Mouse (Mus musculus) myocyte (in vitro differentiated cells): Measurements from ENCODE around the gene Atp5j2. TPM values are rescaled to one million over a fixed set of nuclear protein-coding genes. Genes with fewer than 3 reads are reported as not detected.

ENCODE experiments used
- H3K27me3 ChIP-seq: one replicate; pipeline ENCODE4 v1.6.1; 2011; ENCODE audit not compliant: control insufficient read depth, insufficient read depth, insufficient read length
- H3K36me3 ChIP-seq: one replicate; pipeline ENCODE4 v1.6.1; 2011; ENCODE audit not compliant: control insufficient read depth, insufficient read depth
- H3K4me2 ChIP-seq: one replicate; pipeline ENCODE4 v1.6.1; 2011; ENCODE audit warnings: low read depth, control low read depth
- H3K4me3 ChIP-seq: one replicate; pipeline ENCODE4 v1.5.1; 2011; ENCODE audit warnings: mild to moderate bottlenecking, control low read depth, moderate library complexity
- H3K79me2 ChIP-seq: one replicate; pipeline ENCODE4 v1.6.1; 2011; ENCODE audit not compliant: control insufficient read depth, insufficient read depth
- H3ac ChIP-seq: one replicate; pipeline ENCODE4 v1.6.1; 2011; ENCODE audit not compliant: control insufficient read depth, insufficient read length
- CEBPB ChIP-seq: IDR thresholded peaks from 2 replicates; pipeline ENCODE4 v1.6.1; 2011; ENCODE audit warnings: mild to moderate bottlenecking, moderate library complexity; ENCODE audit not compliant: poor library complexity, insufficient read depth, severe bottlenecking
- E2F4 ChIP-seq: IDR thresholded peaks from one replicate; pipeline ENCODE4 v1.6.1; 2011; ENCODE audit warnings: mild to moderate bottlenecking, control low read depth, moderate library complexity; ENCODE audit not compliant: insufficient read depth
- MAX ChIP-seq: IDR thresholded peaks from one replicate; pipeline ENCODE4 v1.6.1; 2011; ENCODE audit warnings: low read depth, mild to moderate bottlenecking, control low read depth
- MYOD1 ChIP-seq, 3 experiments: IDR thresholded peaks; one replicate each; pipeline ENCODE4 v1.6.1; 2011; ENCODE audit warnings: control low read depth in 2 of 3, low read depth in 2 of 3, mild to moderate bottlenecking in 2 of 3, moderate library complexity in 1 of 3; ENCODE audit not compliant: insufficient read length in 2 of 3, control insufficient read depth in 1 of 3
- MYOG ChIP-seq, 3 experiments: IDR thresholded peaks; one replicate each; pipeline ENCODE4 v1.6.1; 2011; ENCODE audit warnings: control low read depth in 2 of 3, low read depth in 2 of 3, mild to moderate bottlenecking in 2 of 3; ENCODE audit not compliant: insufficient read length in 2 of 3, control insufficient read depth in 1 of 3, insufficient read depth in 1 of 3
- POLR2A ChIP-seq: IDR thresholded peaks from one replicate; pipeline ENCODE4 v1.6.1; 2011; ENCODE audit warnings: low read depth, mild to moderate bottlenecking, control low read depth, moderate library complexity; ENCODE audit not compliant: insufficient read length
- POLR2AphosphoS2 ChIP-seq: IDR thresholded peaks from one replicate; pipeline ENCODE4 v1.6.1; 2011; ENCODE audit warnings: low read depth, control low read depth; ENCODE audit not compliant: insufficient read length
- REST ChIP-seq: IDR thresholded peaks from one replicate; pipeline ENCODE4 v1.6.1; 2011; ENCODE audit warnings: mild to moderate bottlenecking, control low read depth, moderate library complexity; ENCODE audit not compliant: insufficient read depth, insufficient read length
- SRF ChIP-seq: IDR thresholded peaks from one replicate; pipeline ENCODE4 v1.6.1; 2011; ENCODE audit warnings: low read depth; ENCODE audit not compliant: control insufficient read depth, insufficient read length
- TCF12 ChIP-seq: IDR thresholded peaks from one replicate; pipeline ENCODE4 v1.6.1; 2011; ENCODE audit warnings: mild to moderate bottlenecking, control low read depth; ENCODE audit not compliant: poor library complexity, insufficient read depth, severe bottlenecking
- TCF3 ChIP-seq: IDR thresholded peaks from one replicate; pipeline ENCODE4 v1.6.1; 2011; ENCODE audit warnings: low read depth, control low read depth; ENCODE audit not compliant: insufficient read length
- USF1 ChIP-seq: IDR thresholded peaks from one replicate; pipeline ENCODE4 v1.6.1; 2011; ENCODE audit warnings: low read depth, mild to moderate bottlenecking, control low read depth, moderate library complexity
- polyA plus RNA-seq: library from polyadenylated mRNA; unstranded; fragments of >200 nt; fragmentation: generic; extraction: Trizol; gene quantifications from one replicate; pipeline ENCODE4 v1.2.1, GENCODE M21; 2012; ENCODE audit warnings: missing spikeins

Atp5j2 gene
- polyA plus RNA-seq, 1 experiment = 683 TPM

DNA sequence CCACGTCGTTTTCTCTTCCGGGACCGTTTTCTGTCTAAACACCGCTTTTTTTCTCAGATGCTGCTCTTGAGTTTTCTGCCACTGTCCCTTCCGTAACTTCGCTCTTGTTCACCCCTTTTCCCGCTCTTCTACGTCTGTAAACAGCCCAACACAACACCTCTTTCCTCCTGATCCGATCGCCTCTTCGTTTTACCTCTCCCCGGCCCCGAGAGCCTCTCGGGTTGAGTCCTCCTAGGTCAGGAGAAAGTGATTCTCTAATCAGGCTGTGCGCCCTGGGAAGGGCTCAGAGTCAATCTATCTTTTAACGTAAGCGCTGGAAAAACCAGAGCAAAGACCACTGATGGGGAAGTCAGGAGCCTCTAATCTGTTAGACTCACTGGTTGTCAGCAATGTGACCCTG, 51.3 kb downstream of the Atp5j2 start:
- peak overlapping the region; percentile 94 for H3K4me3 ChIP-seq
- no peaks in the 10 kb centered on the region for H3K27me3 ChIP-seq
- no peak for TF ChIP-seq SRF
- no peak for TF ChIP-seq E2F4
- TF ChIP-seq POLR2A = no peak
- TF ChIP-seq MAX = no peak
- TF ChIP-seq TCF3 = no peak
- no peak for TF ChIP-seq CEBPB
- no peak for TF ChIP-seq MYOG (IDR thresholded peaks at IDR 0.05; ENCODE audit: control insufficient read depth in 1 of 3, insufficient read depth in 1 of 3, insufficient read length in 2 of 3, low read depth in 2 of 3)
- no peak for TF ChIP-seq REST
- TF ChIP-seq POLR2AphosphoS2 = no peak
- no peak for TF ChIP-seq TCF12
- no peak for TF ChIP-seq MYOD1 (IDR thresholded peaks at IDR 0.05; ENCODE audit: control insufficient read depth in 1 of 3, insufficient read length in 2 of 3, low read depth in 2 of 3)
- TF ChIP-seq USF1 = no peak
- H3K79me2 ChIP-seq = peaks cover 63% of the 10 kb centered on the region
- H3ac ChIP-seq = peak overlapping the region; percentile 68
- peak overlapping the region; percentile 69 for H3K4me2 ChIP-seq
- H3K36me3 ChIP-seq = peaks cover 35% of the 10 kb centered on the region

DNA sequence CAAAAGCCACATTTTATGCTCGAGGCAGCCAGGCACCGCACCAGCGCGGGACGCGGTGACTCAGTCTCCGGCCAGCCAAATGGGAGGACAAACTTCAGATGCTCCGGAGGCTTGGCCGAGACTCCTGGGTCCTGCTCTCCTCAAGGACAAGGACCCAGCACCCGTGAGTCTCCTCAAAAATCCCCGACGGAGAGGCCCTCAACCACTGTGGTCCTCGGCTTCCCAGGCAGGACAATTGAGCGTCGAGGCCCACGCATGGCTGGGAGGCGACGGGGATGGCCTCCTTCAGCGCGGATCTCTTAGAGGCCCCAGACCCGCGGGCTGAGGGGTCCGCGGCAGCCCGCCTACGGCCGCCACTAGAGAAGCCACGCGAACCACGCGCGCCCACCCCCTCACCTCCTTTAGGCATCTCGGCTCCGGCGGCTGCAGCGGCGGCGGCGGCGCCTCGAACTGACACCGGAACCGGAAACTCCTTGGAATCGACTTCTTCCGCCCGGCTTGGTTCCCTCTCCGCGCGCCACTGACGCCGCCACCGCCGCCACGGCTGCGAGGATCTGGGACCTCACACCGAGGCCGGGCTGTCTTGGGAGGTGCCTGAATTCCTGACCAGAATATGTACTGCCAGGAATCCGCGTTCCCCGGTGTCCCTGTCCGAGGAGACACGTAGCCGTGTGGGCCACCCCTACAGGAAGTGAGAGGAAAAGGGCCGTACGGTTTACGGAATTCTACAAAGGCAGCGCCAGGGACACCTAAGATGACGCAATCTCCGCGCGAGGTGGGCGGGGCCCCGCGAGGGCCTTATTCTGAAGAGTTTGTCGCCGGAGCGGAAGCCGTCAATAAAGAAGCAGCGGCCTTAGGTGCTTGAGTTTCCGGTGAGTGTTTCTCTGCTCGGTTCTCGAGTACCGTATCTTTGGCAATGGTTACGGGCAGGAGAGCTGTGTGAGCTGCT, 52.0 kb downstream of the Atp5j2 start, which contains the start of the genes Pdap1 and Bud31:
Gene Pdap1, minus strand, starts transcription at position 668 of the 949 bp plus-strand sequence.
Gene Bud31, plus strand, starts transcription at position 792 of the 949 bp plus-strand sequence.
- peak within 1 kb of the TSS; percentile 94 for H3K4me3 ChIP-seq
- H3ac ChIP-seq = peak within 1 kb of the TSS; percentile 68
- H3K27me3 ChIP-seq = no peaks in the 10 kb centered on the region
- H3K79me2 ChIP-seq = peaks cover 68% of the 10 kb centered on the region
- H3K4me2 ChIP-seq = peak within 1 kb of the TSS; percentile 85
- H3K36me3 ChIP-seq = peaks cover 33% of the 10 kb centered on the region
- TF ChIP-seq MYOG (IDR thresholded peaks at IDR 0.05; ENCODE audit: control insufficient read depth in 1 of 3, insufficient read depth in 1 of 3, insufficient read length in 2 of 3, low read depth in 2 of 3) (no peak), E2F4 (no peak), REST (no peak), USF1 (no peak), TCF12 (no peak), SRF (no peak), CEBPB (peak; percentile 94), POLR2AphosphoS2 (peak; percentile 83), MYOD1 (IDR thresholded peaks at IDR 0.05; ENCODE audit: control insufficient read depth in 1 of 3, insufficient read length in 2 of 3, low read depth in 2 of 3) (no peak), POLR2A (peak; percentile 64), MAX (peak; percentile 99), TCF3 (no peak)

DNA sequence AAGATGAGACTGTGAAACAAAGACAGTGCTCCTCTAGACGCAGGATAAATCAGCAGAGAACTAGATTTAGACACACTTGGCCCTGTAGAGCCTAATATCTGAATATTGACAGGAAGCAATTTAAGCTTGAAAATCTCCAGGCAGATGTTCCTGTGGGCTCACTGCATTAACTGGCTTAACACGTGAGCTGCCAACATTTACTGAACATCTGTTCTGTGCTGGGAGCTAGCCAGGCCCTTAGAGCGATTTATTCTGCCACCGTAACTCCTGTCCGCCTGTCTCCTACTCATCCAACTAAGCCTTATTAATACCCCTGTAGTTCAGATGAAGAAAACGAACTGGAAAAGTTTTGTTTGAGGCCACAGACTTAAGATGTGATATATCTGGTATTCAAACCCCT, 53.0 kb downstream of the Atp5j2 start:
- Histone ChIP-seq H3K36me3 (peaks cover 31% of the 10 kb centered on the region), H3K4me2 (peak overlapping the region; percentile 85), H3ac (peak overlapping the region; percentile 68), H3K4me3 (peak overlapping the region; percentile 94), H3K27me3 (no peaks in the 10 kb centered on the region), H3K79me2 (peaks cover 67% of the 10 kb centered on the region)
- TF ChIP-seq POLR2AphosphoS2 (no peak), MYOD1 (IDR thresholded peaks at IDR 0.05; ENCODE audit: control insufficient read depth in 1 of 3, insufficient read length in 2 of 3, low read depth in 2 of 3) (peak in 1 of 3 experiments; percentile 9)

Other genes starting within 250 kb of the Atp5j2 start
- 32.9 TPM for gene Smurf1, start 226.2 kb downstream of the Atp5j2 start, polyA plus RNA-seq
- gene Gm4871, start 159.3 kb downstream of the Atp5j2 start, polyA plus RNA-seq = not detected
- not detected for gene 1700018F24Rik, start 149.1 kb downstream of the Atp5j2 start, polyA plus RNA-seq
- 67.2 TPM for gene Arpc1a, start 108.2 kb downstream of the Atp5j2 start, polyA plus RNA-seq
- gene Kpna7, start 108.0 kb downstream of the Atp5j2 start, polyA plus RNA-seq = not detected
- 482 TPM for gene Arpc1b, start 77.8 kb downstream of the Atp5j2 start, polyA plus RNA-seq
- gene Pdap1, start 51.8 kb downstream of the Atp5j2 start, polyA plus RNA-seq = 98.9 TPM
- 130 TPM for gene Bud31, start 51.7 kb downstream of the Atp5j2 start, polyA plus RNA-seq
- gene Ptcd1, start 25.0 kb downstream of the Atp5j2 start, polyA plus RNA-seq = 16.6 TPM
- 31.3 TPM for gene Cpsf4, start 24.8 kb downstream of the Atp5j2 start, polyA plus RNA-seq
- gene Zkscan14, start 9.8 kb upstream of the Atp5j2 start, polyA plus RNA-seq = 5.8 TPM
- gene Zkscan5, start 12.5 kb upstream of the Atp5j2 start, polyA plus RNA-seq = 5.9 TPM
- 11.5 TPM for gene Zfp655, start 39.7 kb upstream of the Atp5j2 start, polyA plus RNA-seq
- 10.0 TPM for gene Zscan25, start 88.4 kb upstream of the Atp5j2 start, polyA plus RNA-seq
- not detected for gene Cyp3a57, start 153.2 kb upstream of the Atp5j2 start, polyA plus RNA-seq